Mouse (Mus musculus) liver, embryonic 12.5 days (tissue): Measurements from ENCODE around the gene Strip2. TPM values are rescaled to one million over a fixed set of nuclear protein-coding genes. Genes with fewer than 3 reads are reported as not detected.

Experiments used
- ATAC-seq: fragments of 200-750 bp; cut with Nextera tagmentation; 2 replicates; pipeline ENCODE4 v1.8.0; 2017; ENCODE audit warnings: moderate number of reproducible peaks, mild to moderate bottlenecking, moderate library complexity
- H3K27ac ChIP-seq: fragments of 300-500 bp; sonication (generic); 2 replicates; pipeline ENCODE4 v1.5.1; 2016; ENCODE audit warnings: mild to moderate bottlenecking
- H3K27me3 ChIP-seq: fragments of 300-500 bp; sonication (generic); replicated peaks from 2 replicates; pipeline ENCODE4 v1.6.1; 2016; ENCODE audit warnings: mild to moderate bottlenecking, moderate library complexity
- H3K36me3 ChIP-seq: fragments of 300-500 bp; sonication (generic); 2 replicates; pipeline ENCODE4 v1.6.1; 2016; ENCODE audit warnings: mild to moderate bottlenecking, moderate library complexity
- H3K4me1 ChIP-seq: fragments of 300-500 bp; sonication (generic); 2 replicates; pipeline ENCODE4 v1.6.1; 2016
- H3K4me2 ChIP-seq: fragments of 300-500 bp; sonication (generic); 2 replicates; pipeline ENCODE4 v1.6.1; 2016; ENCODE audit warnings: mild to moderate bottlenecking, moderate library complexity
- H3K4me3 ChIP-seq: fragments of 300-500 bp; sonication (generic); 2 replicates; pipeline ENCODE4 v1.5.1; 2016; ENCODE audit warnings: mild to moderate bottlenecking, moderate library complexity
- H3K9ac ChIP-seq: fragments of 300-500 bp; sonication (generic); 2 replicates; pipeline ENCODE4 v1.6.1; 2016; ENCODE audit warnings: mild to moderate bottlenecking, moderate library complexity
- H3K9me3 ChIP-seq: fragments of 300-500 bp; sonication (generic); replicated peaks from 2 replicates; pipeline ENCODE4 v1.6.1; 2016; ENCODE audit warnings: mild to moderate bottlenecking, moderate library complexity
- WGBS: fragments of 180-500 bp; shearing (Covaris S2); methylation state at CpG from one replicate; pipeline ENCODE4 v1.1.7; 2016; ENCODE audit not compliant: insufficient replicate concordance; 5-methylcytosine and 5-hydroxymethylcytosine counted together
- polyA plus RNA-seq: library from polyadenylated mRNA; unstranded; fragments of >200 nt; fragmentation: Nextera tagmentation; extraction: Ambion mirVana; gene quantifications from 2 replicates; pipeline ENCODE4 v1.2.1, GENCODE M21; 2016

Strip2 gene
- polyA plus RNA-seq: 0.54 and 0.72 TPM in 2 replicates

DNA sequence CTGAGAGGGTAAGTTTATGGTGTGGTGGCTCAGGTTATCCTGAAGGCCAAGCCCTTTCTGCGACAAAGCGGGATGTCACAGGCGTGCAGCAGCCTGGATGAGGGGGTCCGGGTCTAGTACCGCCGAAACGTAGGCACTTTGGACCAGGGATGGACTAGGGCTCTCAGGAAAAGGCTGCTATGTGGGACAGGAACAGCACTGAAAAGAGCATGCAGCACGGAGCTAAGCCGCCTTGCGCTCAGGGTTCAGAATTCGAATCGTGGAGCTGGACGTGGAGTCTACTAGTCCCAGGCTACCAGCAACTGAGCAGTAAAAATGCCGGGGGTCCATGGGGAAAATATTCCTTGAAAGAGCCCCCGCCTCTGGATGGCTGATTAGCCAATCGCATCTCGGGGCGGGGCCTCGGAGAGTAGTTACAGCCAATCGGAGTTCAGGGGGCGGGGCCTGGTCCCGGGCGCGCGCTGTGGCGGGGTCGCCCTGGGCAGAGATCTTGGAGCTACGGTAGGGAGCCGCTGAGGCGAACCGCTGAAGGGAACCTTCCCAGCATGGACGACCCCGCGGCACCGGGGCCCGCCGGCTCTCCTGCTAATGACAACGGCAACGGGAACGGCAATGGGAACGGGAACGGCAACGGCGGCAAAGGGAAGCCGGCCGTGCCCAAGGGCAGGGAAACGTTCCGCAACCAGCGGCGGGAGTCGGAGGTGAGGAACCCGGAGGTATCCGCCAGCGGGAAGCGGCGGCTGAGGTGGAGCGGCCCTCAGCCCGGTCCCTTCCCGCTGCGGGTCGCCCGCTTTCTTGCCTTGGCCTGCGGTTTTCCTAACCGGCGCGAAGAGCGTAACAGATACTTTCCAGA lies at the start of gene Strip2:
Gene Strip2, plus strand, starts transcription at position 483 of the 853 bp plus-strand sequence.
- WGBS: under 1% methylated on average over 67 of the region's 67 CpGs

DNA sequence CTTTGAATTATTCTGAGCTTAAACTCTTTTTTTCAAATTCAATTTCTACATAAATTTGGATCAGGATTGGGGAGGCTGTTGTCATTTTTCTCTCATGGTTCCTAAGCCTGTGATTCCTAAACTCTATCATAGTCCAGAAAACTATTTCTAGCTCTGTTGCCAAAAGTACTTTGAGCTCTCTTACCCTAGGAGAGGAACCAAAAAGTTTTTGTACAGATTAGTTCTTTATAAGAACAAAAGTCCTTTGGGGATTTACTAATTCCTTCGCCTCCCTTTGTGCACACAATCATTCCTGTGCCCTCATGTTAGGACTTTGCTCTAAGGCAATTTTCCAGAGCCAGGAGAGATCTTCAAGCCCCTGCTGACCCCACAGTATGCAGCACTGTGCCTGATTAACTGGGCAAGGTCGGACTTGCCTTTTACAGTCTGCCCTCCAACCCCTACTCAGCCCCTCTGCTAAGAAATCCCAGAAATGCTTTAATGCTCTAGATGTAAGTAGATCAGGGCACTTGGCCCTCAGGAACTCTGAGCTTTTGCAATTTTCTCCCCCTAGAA lies 48.4 kb upstream of the Strip2 start:
- ATAC-seq: no peak
- Histone ChIP-seq H3K9ac (no peak overlapping the region), H3K4me1 (peaks cover 4% of the 10 kb centered on the region), H3K4me2 (no peak overlapping the region), H3K27me3 (no peaks in the 10 kb centered on the region), H3K27ac (no peak overlapping the region), H3K9me3 (no peaks in the 10 kb centered on the region), H3K4me3 (no peak overlapping the region), H3K36me3 (peaks cover 4% of the 10 kb centered on the region; the same call in 1 of the 2 replicates)
- WGBS: 73% methylated on average over 2 of the region's 2 CpGs

More for the DNA sequence above, at the start of gene Strip2:
- peak; percentile 99 for ATAC-seq
- Histone ChIP-seq H3K36me3 (no peaks in the 10 kb centered on the region), H3K9me3 (no peaks in the 10 kb centered on the region), H3K27ac (no peak within 1 kb of the TSS), H3K4me2 (peak within 1 kb of the TSS; percentile 100), H3K4me3 (peak within 1 kb of the TSS; percentile 77), H3K27me3 (peaks cover 53% of the 10 kb centered on the region), H3K9ac (peak within 1 kb of the TSS; percentile 75), H3K4me1 (peaks cover 17% of the 10 kb centered on the region)

DNA sequence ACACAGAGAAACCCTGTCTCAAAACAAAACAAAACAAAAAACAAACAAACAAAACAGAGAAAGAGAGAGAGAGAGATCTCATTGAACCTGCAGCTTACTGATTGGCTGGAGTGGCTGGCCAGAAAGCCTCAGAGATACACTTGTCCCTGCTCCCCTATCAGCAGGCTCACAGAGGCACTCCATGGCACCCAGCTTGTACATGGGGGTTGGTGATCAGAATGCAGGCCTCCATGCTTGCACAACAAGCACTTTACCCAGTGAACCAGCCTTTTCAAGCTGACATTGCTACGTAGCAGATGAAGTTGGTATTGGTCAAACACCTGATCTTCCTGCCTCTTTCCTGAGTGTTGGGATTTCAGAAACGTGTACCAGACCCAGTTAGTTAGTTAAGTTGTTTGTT lies 43.2 kb upstream of the Strip2 start:
- peak; percentile 82 for ATAC-seq
- Histone ChIP-seq H3K36me3 (peaks cover 3% of the 10 kb centered on the region; the same call in 1 of the 2 replicates), H3K9me3 (no peaks in the 10 kb centered on the region), H3K9ac (no peak overlapping the region), H3K4me3 (no peak overlapping the region), H3K4me2 (no peak overlapping the region), H3K4me1 (peaks cover 12% of the 10 kb centered on the region), H3K27ac (no peak overlapping the region), H3K27me3 (no peaks in the 10 kb centered on the region)
- 67% methylated on average over 2 of the region's 2 CpGs for WGBS

DNA sequence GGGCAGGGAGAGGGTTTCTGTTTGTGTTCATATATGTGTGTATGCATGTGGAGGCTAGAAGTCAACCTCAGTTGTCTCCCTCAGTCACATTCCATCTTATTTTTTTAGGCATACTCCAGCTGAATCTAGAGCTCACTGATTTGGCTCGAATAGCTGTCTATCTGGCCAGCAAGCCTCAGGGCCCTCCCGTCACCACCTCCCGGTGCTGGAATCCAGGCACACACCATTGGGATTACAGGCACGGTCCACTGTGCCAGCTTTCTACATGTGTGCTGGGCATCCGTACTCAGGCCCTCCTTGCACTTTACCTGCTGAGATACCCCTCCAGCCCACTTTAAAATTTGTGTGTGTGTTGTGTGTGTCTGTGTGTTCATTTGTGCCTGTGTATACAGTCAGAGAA lies 41.2 kb upstream of the Strip2 start:
- ATAC-seq: no peak
- WGBS: 78% methylated on average over 5 of the region's 5 CpGs

DNA sequence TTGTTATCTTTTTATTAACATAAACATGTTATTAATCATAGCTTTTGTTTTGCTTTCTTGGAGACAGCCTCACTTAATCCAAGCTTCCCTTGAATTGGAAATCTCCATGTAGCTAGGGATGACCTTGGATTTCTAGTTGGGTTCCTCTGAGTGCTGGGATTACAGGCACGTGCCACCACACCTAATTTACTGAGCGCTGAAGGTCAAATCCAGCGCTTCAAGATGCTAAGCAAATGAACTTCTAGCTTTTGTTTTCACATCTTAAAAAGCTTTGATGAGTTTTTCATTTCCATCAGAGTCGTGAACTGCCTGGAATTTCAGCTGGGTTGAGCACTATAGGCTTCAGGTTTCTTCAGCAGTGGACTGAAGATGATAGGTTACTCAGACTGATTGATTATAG lies 40.0 kb upstream of the Strip2 start:
- Histone ChIP-seq H3K4me1 (peaks cover 12% of the 10 kb centered on the region), H3K9me3 (no peaks in the 10 kb centered on the region), H3K4me2 (no peak overlapping the region), H3K27ac (no peak overlapping the region), H3K4me3 (no peak overlapping the region), H3K9ac (no peak overlapping the region), H3K36me3 (no peaks in the 10 kb centered on the region; the same call in 1 of the 2 replicates), H3K27me3 (no peaks in the 10 kb centered on the region)
- 73% methylated on average over 4 of the region's 4 CpGs for WGBS
- ATAC-seq: no peak

More for the DNA sequence above, 41.2 kb upstream of the Strip2 start:
- Histone ChIP-seq H3K4me3 (no peak overlapping the region), H3K27me3 (no peaks in the 10 kb centered on the region), H3K36me3 (no peaks in the 10 kb centered on the region; the same call in 1 of the 2 replicates), H3K27ac (no peak overlapping the region), H3K4me1 (peaks cover 12% of the 10 kb centered on the region), H3K4me2 (no peak overlapping the region), H3K9ac (no peak overlapping the region), H3K9me3 (no peaks in the 10 kb centered on the region)

DNA sequence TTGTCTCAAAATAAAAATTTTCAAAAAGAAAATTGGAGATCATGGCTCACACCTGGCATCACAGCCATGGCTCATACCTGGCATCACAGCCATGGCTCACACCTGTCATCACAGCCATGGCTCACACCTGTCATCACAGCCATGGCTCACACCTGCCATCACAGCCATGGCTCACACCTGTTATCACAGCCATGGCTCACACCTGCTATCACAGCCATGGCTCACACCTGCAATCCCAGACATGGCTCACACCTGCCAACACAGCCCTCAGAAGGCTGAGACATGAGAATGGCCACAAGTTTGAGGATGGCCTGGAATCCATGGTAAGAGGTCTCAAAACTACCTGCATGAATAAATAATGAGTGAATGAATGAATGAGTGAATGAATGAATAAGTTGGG lies 37.2 kb upstream of the Strip2 start:
- Histone ChIP-seq H3K36me3 (no peaks in the 10 kb centered on the region), H3K9me3 (no peaks in the 10 kb centered on the region), H3K27ac (no peak overlapping the region), H3K27me3 (no peaks in the 10 kb centered on the region), H3K4me3 (no peak overlapping the region), H3K4me1 (no peaks in the 10 kb centered on the region), H3K9ac (no peak overlapping the region), H3K4me2 (no peak overlapping the region)
- ATAC-seq: no peak

DNA sequence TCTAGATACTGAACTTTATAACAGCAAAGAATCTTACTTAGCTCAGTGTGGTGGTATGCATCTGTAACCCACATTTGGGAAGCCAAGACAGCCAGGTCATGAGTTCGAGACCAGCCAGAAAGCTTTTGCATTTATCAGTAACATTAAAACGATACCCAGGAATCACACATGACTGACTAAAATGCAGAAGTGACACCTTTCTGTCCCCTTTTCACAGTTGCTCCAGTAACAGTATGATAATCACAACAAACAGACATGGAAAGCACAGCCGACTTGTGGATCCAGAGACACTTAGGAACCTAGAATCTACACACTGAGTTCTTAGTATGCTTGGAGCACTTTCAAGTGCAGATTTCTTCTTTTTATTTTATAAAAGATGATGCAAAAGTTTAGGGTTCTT lies 36.0 kb upstream of the Strip2 start:
- H3K36me3 ChIP-seq: no peaks in the 10 kb centered on the region
- no peaks in the 10 kb centered on the region for H3K9me3 ChIP-seq
- H3K27ac ChIP-seq: no peak overlapping the region
- WGBS: 84% methylated on average over 3 of the region's 3 CpGs
- H3K9ac ChIP-seq: no peak overlapping the region
- no peak for ATAC-seq
- no peaks in the 10 kb centered on the region for H3K27me3 ChIP-seq
- no peak overlapping the region for H3K4me3 ChIP-seq
- no peaks in the 10 kb centered on the region for H3K4me1 ChIP-seq
- no peak overlapping the region for H3K4me2 ChIP-seq

DNA sequence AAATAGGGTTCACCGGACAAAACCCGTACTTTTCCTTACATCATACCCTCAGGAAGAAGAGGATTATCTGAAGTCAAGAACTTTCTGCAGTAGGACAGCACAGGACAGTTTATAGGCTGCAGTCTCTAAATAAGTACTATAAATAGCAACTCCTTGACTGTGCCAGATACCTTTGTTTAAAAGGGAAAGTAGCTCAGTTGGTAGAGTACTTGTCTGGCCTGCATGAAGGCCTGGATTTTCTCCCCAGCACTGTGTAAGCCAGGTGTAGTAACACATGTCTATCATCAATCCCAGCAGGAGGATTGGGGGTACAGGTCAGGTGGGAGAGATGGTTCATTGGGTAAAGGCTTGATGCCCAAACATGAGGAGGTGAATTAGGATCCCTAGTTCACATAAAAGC lies 34.9 kb upstream of the Strip2 start:
- H3K4me1 ChIP-seq: no peaks in the 10 kb centered on the region
- no peak overlapping the region for H3K27ac ChIP-seq
- 92% methylated on average over 2 of the region's 2 CpGs for WGBS
- no peak overlapping the region for H3K9ac ChIP-seq
- no peak overlapping the region for H3K4me2 ChIP-seq
- ATAC-seq: no peak
- no peaks in the 10 kb centered on the region for H3K27me3 ChIP-seq
- H3K9me3 ChIP-seq: no peaks in the 10 kb centered on the region
- H3K36me3 ChIP-seq: peaks cover 7% of the 10 kb centered on the region
- no peak overlapping the region for H3K4me3 ChIP-seq

DNA sequence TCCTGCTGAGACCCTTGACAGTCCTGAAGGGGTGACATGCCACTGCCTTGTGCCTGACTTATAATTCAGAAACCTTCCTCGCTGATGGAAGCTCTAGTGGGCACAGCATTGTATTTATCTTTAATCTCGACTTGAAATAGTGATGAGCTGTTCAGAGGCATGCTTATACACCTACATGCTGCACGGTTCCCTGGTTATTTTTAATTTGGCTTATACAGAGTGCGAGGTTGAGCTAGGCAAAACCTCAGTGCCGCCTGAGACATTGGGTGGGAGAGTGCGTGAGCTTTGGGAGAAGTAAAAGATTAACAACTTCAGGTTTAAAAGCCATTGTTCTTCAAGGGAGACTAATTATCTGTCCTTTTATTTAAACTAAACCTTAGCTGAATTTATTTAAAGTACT lies 33.9 kb upstream of the Strip2 start:
- Histone ChIP-seq H3K27me3 (no peaks in the 10 kb centered on the region), H3K4me1 (no peaks in the 10 kb centered on the region), H3K9me3 (no peaks in the 10 kb centered on the region), H3K4me3 (no peak overlapping the region), H3K9ac (no peak overlapping the region), H3K36me3 (peaks cover 7% of the 10 kb centered on the region), H3K27ac (no peak overlapping the region), H3K4me2 (no peak overlapping the region)
- WGBS: 78% methylated on average over 6 of the region's 6 CpGs
- no peak for ATAC-seq

DNA sequence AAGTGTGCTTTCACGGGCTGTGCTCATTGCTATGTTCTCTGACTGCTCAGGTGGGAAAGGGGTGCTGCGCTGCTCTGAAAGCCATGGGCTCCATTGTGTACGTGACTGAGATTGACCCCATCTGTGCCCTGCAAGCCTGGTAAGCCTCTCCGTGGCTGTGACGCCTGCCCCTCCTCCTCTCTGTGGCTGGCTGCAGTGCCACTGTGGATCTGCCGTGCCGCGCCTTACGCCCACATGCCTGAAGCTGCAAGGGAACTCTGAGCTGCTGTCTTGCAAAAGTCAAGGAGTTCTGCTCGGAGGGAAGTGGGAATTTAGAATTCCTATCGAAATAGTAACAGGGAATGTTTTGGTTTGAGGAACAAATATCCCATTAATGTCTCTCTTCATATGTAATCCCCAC lies 25.7 kb upstream of the Strip2 start:
- H3K4me2 ChIP-seq: no peak overlapping the region
- no peak overlapping the region for H3K27ac ChIP-seq
- 84% methylated on average over 11 of the region's 11 CpGs for WGBS
- H3K27me3 ChIP-seq: no peaks in the 10 kb centered on the region
- no peaks in the 10 kb centered on the region for H3K9me3 ChIP-seq
- no peaks in the 10 kb centered on the region for H3K4me1 ChIP-seq
- no peak overlapping the region for H3K4me3 ChIP-seq
- no peak for ATAC-seq
- no peak overlapping the region for H3K9ac ChIP-seq
- peaks cover 4% of the 10 kb centered on the region for H3K36me3 ChIP-seq

DNA sequence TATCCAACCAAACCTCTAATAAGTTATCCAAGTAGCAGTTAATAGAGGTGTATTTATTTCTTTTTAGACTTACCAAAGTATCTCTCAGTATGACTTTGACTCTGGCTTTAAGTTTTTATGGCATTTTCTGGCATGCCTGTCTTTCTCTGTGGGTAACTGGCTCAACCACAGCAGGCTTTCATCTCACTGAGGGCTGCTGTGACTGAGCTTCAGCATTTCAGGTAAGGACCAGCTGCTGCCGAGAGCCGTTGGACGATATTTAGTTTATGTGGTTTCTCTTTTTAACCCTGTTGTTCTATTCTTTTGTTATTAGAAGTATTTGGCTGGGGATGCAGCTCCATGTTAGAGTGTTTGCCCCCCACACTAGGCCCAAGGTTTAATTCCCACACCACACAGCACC lies 19.8 kb upstream of the Strip2 start:
- Histone ChIP-seq H3K4me2 (no peak overlapping the region), H3K4me1 (peaks cover 9% of the 10 kb centered on the region; the same call in 1 of the 2 replicates), H3K9ac (no peak overlapping the region), H3K36me3 (peaks cover 14% of the 10 kb centered on the region; the same call in 1 of the 2 replicates), H3K9me3 (no peaks in the 10 kb centered on the region), H3K4me3 (no peak overlapping the region), H3K27ac (no peak overlapping the region), H3K27me3 (no peaks in the 10 kb centered on the region)
- ATAC-seq: no peak
- 82% methylated on average over 3 of the region's 3 CpGs for WGBS

DNA sequence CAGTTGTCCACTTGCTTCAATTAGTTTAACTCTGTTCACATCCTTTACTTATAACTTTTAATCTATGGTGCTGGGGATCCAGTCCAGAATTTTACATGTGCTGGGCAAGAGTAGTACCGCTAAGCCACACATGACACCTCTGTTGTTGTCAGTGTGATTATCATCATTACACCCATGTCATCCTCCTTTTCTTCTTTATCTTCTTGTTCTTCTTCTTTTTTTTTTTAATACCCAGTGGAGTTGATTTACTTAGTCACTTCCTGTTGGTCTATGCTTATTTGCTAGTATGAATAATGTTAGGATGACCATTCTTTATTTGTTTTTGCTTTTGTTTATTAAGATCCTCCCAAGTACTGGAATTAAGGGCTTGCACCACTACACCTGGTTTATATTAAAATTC lies 15.4 kb upstream of the Strip2 start:
- no peak for ATAC-seq
- no peak overlapping the region for H3K4me2 ChIP-seq
- WGBS: 82% methylated on average over 1 of the region's 1 CpGs

More for the DNA sequence above, 15.4 kb upstream of the Strip2 start:
- Histone ChIP-seq H3K4me3 (no peak overlapping the region), H3K4me1 (peaks cover 9% of the 10 kb centered on the region; the same call in 1 of the 2 replicates), H3K9me3 (no peaks in the 10 kb centered on the region), H3K27me3 (no peaks in the 10 kb centered on the region), H3K27ac (no peak overlapping the region), H3K36me3 (peaks cover 19% of the 10 kb centered on the region), H3K9ac (no peak overlapping the region)
